Mouse (Mus musculus) cerebellum, postnatal 36 days (tissue): Measurements from ENCODE around the gene Cntf.
"Not testable (repeated sequence)": the region's sequence is repeated elsewhere in the genome, so short reads cannot be mapped to it uniquely, and the experiment has no call there.

ENCODE experiments used
- DNase-seq, 2 experiments: peaks; one replicate each; pipeline ENCODE4 v3.0.0; 2021 to 2022; ENCODE audit warnings: mixed read lengths in 2 of 2

Gene Cntf

DNA sequence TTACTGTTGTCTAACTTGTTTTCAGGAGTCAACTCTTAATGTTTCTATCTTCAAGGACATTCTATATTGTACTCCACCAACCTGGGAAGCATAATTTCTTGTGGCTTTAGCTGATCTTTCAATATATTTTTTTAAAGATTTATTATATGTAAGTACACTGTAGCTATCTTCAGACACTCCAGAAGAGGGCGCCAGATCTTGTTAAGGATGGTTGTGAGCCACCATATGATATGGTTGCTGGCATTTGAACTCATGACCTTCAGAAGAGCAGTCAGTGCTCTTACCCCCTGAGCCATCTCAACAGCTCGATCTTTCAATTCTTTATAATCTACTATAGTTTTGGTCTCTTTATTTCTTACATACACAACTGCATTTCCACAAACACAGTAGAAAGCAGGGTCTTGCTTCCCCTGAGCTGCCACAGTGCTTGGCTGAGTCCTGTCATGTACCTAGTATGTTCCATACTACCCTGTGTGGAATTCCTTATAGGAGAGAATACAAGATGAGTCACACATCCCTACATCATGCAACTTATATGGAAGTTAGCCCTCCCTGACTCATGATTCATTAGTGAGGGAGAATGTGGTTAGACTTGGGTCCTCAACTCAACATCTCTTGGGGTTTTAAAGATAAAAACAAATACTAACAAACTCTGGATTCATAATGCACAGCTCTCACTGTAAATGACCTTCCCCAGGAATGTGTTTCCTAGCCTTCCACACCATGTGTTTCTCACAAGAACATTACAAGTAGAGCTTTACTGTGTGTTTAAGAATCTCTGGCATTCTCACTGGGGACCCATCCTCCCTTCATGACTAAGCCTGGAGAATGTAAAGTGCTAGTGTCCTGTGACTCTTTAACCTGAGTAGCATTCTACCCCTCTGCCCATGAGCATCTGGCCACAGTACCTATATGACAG, 3.0 kb downstream of the Cntf start:
- no peak for DNase-seq

DNA sequence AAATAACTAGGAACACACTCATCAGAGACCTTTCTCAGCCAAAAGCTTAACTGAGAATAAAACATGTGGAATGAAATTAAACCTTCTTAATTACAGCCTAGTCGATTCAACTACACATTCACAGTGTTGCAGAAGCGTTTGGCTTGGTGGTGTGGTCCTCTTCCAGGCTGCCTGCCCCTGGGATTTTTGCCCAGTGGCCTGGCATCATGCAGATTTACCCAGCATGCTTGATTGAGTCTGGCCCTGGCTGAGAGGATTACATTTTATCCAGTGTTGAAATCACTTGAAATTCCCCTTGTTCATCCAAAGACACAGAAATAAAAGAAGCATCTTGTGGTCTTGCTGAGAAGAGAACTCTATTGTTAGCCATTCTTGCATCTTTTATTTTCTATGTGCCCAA, 5.8 kb downstream of the Cntf start:
- DNase-seq = peak; percentile 82

DNA sequence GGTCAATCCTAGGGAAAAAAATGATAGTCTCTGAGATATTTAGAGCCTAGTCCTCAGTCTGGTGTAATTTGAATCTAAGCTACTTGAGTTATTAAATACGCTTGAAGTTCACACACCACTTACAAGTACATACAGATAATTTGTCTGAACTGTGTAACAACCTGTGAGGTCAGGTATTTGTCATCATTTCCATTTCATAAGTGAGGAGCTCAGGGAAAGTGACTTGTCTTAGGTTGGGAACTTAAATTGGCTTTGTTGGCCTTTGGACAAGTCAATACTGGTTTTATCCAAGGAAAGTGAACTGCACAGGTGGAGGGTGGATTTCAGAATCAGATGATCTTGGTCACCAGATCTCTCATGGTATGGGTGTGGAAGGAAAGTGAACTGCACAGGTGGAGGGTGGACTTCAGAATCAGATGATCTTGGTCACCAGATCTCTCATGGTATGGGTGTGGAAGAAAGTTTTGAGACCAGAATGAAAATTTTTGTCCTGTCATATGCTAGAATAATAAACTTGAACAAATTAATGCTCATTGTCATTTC, 6.4 kb downstream of the Cntf start:
- no peak for DNase-seq

DNA sequence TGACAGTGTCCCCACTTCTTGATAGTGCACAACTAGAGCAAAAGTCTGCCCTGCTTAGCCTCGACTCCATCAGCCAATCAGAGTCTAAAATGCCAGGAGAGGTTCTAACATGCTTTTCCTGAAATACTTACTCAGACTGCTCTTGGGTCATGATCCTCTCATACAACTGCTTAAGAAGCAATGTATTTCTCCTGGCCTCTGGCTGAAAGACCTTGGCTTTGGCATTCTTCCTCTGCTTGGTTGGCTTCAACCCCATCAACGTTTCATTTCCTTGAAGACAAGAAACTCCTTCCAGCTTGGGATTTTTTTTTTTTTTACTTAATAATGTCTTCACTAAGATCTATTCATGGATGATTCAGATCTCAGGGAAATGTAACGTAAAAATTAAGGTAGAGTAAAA, 9.1 kb downstream of the Cntf start:
- no peak for DNase-seq

DNA sequence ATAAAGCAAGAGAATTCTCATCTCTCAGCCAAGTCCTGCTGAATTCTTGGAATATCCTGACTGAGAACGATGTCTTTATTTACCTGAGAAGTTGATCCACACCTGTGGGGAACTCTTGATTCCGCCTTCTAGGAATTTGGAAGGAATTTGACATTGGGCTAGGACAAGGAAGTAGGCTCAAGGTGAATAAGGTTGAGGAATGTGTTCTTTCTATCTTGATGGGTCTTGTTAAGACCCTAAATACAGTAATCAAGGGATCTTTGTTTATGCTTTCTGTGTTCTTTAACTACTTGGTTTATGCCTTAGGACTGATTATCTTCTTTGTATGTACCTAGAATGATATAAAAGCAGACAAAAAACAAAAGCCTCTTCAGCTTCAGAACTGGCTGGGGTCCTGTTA, 33.5 kb downstream of the Cntf start:
- DNase-seq = no peak

DNA sequence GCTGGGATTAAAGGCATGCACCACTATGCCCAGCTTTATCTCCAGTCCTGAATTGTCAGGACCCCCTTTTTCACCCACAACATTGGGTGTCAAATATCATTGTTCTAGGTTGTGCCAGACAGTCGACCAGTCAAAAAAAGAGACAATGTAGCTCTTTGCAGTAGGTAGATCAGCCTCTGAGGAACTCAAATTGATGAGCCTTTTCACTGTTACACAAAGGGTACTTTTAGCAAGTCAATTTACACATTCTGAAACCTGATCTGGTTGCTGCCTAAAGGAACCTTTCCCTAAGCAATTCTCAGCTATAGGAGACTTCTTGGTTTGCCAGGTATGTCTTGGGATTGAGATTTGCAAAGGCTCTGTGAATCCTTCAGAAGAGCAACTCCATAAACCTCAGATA, 34.4 kb downstream of the Cntf start:
- DNase-seq = no peak

DNA sequence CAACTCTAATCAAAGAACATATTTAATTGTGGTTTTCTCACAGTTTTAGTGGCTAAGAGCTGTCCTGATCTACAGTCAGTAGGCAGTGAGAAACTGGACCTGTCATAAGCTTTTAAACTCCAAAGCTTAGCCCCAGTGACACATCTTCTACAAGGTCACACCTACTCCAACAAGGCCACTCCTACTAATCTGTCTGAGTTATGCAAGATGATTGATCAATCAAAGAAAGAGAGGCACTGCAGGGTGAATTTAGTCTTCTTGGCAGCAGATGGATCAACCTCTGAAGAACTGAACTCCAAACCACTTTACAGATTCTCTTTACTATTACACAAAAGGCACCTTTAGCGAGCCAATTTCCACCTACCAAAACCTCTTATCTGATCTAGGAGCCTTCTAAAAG, 39.6 kb downstream of the Cntf start:
- DNase-seq = no peak

DNA sequence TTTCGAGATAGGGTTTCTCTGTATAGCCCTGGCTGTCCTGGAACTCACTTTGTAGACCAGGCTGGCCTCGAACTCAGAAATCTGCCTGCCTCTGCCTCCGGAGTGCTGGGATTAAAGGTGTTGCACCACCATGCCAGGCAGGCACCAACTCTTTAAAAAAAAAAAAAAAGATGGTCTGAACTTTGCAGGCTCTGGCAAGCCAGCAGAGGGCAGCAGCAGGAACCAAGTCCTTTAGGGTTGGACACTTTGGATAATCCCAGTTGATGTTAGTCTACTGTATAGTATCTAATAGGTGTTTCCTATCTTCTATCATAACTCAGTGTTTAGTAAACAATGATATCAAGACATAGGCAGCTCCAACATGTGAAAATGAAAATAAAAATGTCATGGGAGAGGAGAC, 43.1 kb downstream of the Cntf start:
- DNase-seq = peak; percentile 34 to 43

DNA sequence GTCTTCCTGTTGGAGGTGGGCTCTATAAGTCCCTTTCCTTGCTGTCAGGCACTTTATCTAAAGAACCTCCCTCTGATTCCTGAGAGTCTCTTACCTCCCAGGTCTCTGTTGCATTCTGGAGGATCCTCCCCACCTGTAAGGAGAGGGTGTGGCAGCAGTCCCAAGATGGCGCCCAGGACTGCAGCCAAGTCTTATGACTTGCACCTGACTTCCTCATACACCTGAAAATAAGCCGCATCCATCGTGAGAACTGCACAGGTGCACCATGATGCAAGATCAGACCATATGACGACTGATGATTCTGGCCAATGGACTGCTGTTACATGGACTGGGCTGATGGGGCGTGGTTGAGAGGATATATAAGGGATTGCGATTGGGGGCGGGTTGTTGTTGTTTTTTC, 43.8 kb downstream of the Cntf start:
- not testable (repeated sequence) for DNase-seq

DNA sequence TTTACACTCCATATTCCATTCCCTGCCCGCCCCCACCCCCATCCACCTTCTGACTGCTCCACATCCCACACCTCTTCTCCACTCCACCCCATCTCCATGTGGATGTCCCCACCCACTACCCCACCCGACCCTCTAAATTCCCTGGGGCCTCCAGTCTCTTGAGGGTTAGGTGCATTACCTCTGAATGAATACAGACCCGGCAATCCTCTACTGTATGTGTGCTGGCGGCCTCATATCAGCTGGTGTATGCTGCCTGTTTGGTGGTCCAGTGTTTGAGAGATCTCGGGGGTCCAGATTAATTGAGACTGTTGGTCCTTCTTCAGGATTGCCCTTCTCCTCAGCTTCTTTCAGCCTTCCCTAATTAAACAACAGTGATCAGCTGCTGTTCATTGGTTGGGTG, 44.5 kb downstream of the Cntf start:
- DNase-seq = not testable (repeated sequence)

DNA sequence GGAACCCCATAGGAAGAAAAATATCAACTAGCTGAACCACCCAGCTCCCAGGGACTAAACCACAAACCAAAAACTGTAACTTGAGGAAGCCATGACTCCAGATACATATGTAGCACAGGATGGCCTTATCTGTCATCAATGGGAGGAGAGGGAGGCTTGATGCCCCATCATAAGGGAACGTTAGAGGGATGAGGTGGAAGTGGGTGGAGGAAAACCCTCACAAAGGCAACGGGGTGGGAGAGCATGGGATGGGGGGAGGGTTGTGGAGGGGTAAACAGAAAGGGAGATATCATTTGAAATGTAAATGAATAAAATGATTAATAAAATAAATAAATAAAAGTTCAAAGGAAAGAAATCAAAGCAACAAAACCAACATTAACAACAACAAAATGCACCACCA, 45.0 kb downstream of the Cntf start:
- DNase-seq = no peak

DNA sequence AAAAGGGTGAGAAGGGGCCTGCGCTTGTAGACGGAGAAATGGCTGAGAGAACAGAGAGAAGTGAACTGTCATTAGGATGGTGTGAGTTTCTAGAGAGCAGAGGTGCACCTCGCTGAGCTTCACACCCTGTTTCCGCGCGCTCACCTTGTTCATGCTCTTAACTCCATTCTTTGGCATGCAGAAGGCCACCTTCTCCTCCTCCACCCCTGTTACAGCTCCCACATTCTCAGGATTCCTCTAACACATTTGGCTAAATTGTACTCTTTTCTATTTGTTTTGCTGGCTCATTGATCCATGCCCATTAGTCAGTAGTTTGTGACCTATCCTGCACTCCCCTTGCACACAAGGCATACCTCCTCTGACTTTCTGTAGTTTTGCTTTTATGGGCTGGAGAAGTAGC, 46.2 kb downstream of the Cntf start:
- DNase-seq = no peak
